Mouse (Mus musculus) lung, postnatal 0 days (tissue): Measurements from ENCODE around the gene Pi16. TPM values are rescaled to one million over a fixed set of nuclear protein-coding genes. Genes with fewer than 3 reads are reported as not detected.

Experiments
- ATAC-seq: fragments of 200-750 bp; cut with Nextera tagmentation; 2 replicates; pipeline ENCODE4 v1.8.0; 2017; ENCODE audit warnings: moderate library complexity
- DNase-seq: peaks from one replicate; pipeline ENCODE4 v3.0.0-alpha.2; 2016; ENCODE audit warnings: low spot score
- H3K27ac ChIP-seq: fragments of 300-500 bp; sonication (generic); 2 replicates; pipeline ENCODE4 v1.5.1; 2014; ENCODE audit warnings: antibody characterized with exemption, mild to moderate bottlenecking, low read length, mixed read lengths
- H3K27me3 ChIP-seq: fragments of 300-500 bp; sonication (generic); replicated peaks from 2 replicates; pipeline ENCODE4 v1.6.1; 2014; ENCODE audit warnings: low read length, mixed read lengths; ENCODE audit not compliant: insufficient read depth
- H3K36me3 ChIP-seq: fragments of 300-500 bp; sonication (generic); 2 replicates; pipeline ENCODE4 v1.6.1; 2014; ENCODE audit warnings: low read length, mixed read lengths; ENCODE audit not compliant: insufficient read depth
- H3K4me1 ChIP-seq: fragments of 300-500 bp; sonication (generic); 2 replicates; pipeline ENCODE4 v1.6.1; 2014; ENCODE audit warnings: antibody characterized with exemption, low read depth, low read length, mixed read lengths; ENCODE audit not compliant: insufficient read depth
- H3K4me2 ChIP-seq: fragments of 300-500 bp; sonication (generic); replicated peaks from 2 replicates; pipeline ENCODE4 v1.6.1; 2014; ENCODE audit warnings: low read depth, mild to moderate bottlenecking, low read length, moderate library complexity, mixed read lengths
- H3K4me3 ChIP-seq: fragments of 300-500 bp; sonication (generic); 2 replicates; pipeline ENCODE4 v1.5.1; 2014; ENCODE audit warnings: low read depth, low read length
- H3K9ac ChIP-seq: fragments of 300-500 bp; sonication (generic); replicated peaks from 2 replicates; pipeline ENCODE4 v1.6.1; 2014; ENCODE audit warnings: low read depth, mild to moderate bottlenecking
- H3K9me3 ChIP-seq: fragments of 300-500 bp; sonication (generic); 2 replicates; pipeline ENCODE4 v1.6.1; 2016; ENCODE audit warnings: low read length, mixed read lengths
- CTCF ChIP-seq: IDR thresholded peaks from 2 replicates; pipeline ENCODE4 v1.5.1; 2016; ENCODE audit warnings: antibody characterized with exemption, mild to moderate bottlenecking
- EP300 ChIP-seq: IDR thresholded peaks from 2 replicates; pipeline ENCODE4 v1.6.1; 2016; ENCODE audit warnings: antibody characterized with exemption, mild to moderate bottlenecking, control low read depth
- WGBS: fragments of 180-500 bp; shearing (Covaris S2); extraction: QIAGEN DNeasy Blood & Tissue Kit; methylation state at CpG from one replicate; pipeline ENCODE4 v1.1.7; 2014; 5-methylcytosine and 5-hydroxymethylcytosine counted together
- polyA plus RNA-seq: library from polyadenylated mRNA; unstranded; fragments of >200 nt; fragmentation: Nextera tagmentation; extraction: Ambion mirVana; gene quantifications from 2 replicates; pipeline ENCODE4 v1.2.1, GENCODE M21; 2015

Pi16 gene
- polyA plus RNA-seq, 1 experiment from 2014 or later = 2.8 TPM

- Histone ChIP-seq H3K9me3 (no peaks in the 10 kb centered on the region), H3K36me3 (no peaks in the 10 kb centered on the region), H3K4me2 (no peak overlapping the region), H3K4me1 (no peaks in the 10 kb centered on the region), H3K9ac (no peak overlapping the region), H3K4me3 (no peak overlapping the region), H3K27ac (no peak overlapping the region), H3K27me3 (no peaks in the 10 kb centered on the region)
- peak; percentile 49 for DNase-seq
- no peak for TF ChIP-seq CTCF
- TF ChIP-seq EP300 = no peak
- ATAC-seq = peak; percentile 30; the same call in 1 of the 2 replicates
- WGBS = 65% methylated on average over 11 of the region's 11 CpGs
Measured at GRCm38 (mm10) chr17:29273889-29274288, 43.6 kb upstream of the Pi16 start.

DNA sequence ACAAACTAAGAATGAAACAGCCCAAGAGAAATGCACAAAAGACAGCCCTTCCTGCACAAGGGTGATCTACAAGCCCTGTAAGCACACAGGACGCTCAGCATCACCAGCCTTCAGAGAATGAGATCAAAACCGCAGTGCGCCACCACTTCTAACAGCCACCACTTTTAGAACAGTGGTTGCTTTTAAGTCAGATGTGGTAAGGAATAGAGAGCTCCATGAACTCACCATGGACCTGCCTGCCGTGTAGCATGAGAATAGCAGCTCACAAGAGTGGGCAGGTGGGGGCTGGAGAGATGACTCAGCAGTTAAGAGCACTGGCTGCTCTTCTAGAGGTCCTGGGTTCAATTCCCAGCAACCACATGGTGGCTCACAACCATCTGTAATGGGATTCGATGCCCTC lies 37.1 kb upstream of the Pi16 start:
- Histone ChIP-seq H3K36me3 (no peaks in the 10 kb centered on the region), H3K27me3 (no peaks in the 10 kb centered on the region), H3K9me3 (no peaks in the 10 kb centered on the region), H3K27ac (no peak overlapping the region), H3K4me1 (no peaks in the 10 kb centered on the region), H3K9ac (no peak overlapping the region), H3K4me2 (no peak overlapping the region), H3K4me3 (no peak overlapping the region)
- TF ChIP-seq EP300 (no peak), CTCF (no peak)
- DNase-seq (no peak), ATAC-seq (no peak)
- 92% methylated on average over 5 of the region's 5 CpGs for WGBS

DNA sequence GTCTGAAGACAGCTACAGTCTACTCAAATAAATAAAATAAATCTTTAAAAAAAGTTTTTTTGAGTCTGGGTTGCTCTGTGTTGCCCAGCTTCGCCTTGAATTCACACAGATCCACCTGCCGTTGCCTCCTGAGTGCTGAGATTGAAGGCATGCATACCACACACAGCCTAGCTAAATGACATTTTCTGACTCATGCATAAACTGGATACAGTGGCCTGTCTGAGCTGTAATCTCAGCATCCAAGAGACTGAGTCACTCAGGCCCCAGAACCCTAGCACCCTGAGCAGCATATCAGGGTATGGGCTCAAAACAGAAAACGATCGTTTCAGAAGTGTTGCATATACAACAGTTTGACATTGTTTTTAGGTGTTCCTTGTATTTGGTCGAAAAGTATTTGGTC lies 35.9 kb upstream of the Pi16 start:
- no peak for DNase-seq
- Histone ChIP-seq H3K27ac (no peak overlapping the region), H3K9ac (no peak overlapping the region), H3K36me3 (no peaks in the 10 kb centered on the region), H3K4me3 (no peak overlapping the region), H3K9me3 (no peaks in the 10 kb centered on the region), H3K27me3 (no peaks in the 10 kb centered on the region), H3K4me1 (no peaks in the 10 kb centered on the region), H3K4me2 (no peak overlapping the region)
- no peak for ATAC-seq
- TF ChIP-seq CTCF (no peak), EP300 (no peak)
- 84% methylated on average over 5 of the region's 5 CpGs for WGBS

DNA sequence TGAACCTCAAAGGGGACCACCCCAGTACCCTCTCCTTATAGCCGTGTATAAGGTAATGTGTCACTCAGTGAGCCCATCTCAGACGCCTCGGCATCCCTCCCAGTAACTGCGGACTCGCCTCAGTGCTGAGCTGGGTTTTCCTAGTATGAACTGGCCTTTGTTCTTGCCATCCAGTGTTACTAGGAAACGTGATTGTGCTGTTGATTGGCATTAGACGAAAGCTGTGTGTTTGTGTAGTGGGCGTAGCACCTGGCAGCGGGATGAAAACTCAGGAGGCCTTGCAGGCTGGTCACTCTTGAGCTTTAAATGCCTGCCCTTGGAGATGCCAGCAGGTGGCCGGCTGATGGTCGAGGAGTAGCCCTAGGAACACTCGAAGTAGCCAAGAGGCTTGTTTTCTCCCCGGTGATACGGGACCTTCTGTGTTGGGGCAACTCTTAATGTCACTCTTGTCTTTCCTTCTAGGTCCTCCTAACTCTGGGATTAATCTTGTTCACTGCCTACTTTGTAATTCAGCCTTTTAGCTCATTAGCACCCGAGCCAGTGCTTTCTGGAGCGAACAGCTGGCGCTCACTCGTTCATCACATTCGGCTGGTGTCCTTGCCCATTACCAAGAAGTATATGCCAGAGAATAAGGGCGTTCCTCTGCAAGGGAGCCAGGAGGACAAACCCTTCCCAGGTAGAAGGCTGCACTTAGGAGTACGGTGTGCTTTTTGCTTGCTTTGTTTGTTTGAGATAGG lies 35.1 kb upstream of the Pi16 start:
- Histone ChIP-seq H3K4me3 (no peak overlapping the region), H3K9me3 (no peaks in the 10 kb centered on the region), H3K36me3 (no peaks in the 10 kb centered on the region), H3K4me1 (no peaks in the 10 kb centered on the region), H3K27ac (no peak overlapping the region), H3K9ac (no peak overlapping the region), H3K27me3 (no peaks in the 10 kb centered on the region), H3K4me2 (no peak overlapping the region)
- peak; percentile 57 for DNase-seq
- peak; percentile 69 for ATAC-seq
- WGBS = 59% methylated on average over 21 of the region's 21 CpGs
- TF ChIP-seq CTCF (peak; percentile 16; the same call in 1 of the 2 replicates), EP300 (no peak)

GRCm38 (mm10) chr17:29291793-29292192 lies 25.7 kb upstream of the Pi16 start:
- Histone ChIP-seq H3K36me3 (0 out of 2 replicates have a peak, but pooled peaks cover 6% of the 10 kb centered on the region), H3K4me2 (no peak overlapping the region), H3K4me3 (no peak overlapping the region), H3K9me3 (no peaks in the 10 kb centered on the region), H3K27ac (no peak overlapping the region), H3K27me3 (no peaks in the 10 kb centered on the region), H3K4me1 (no peaks in the 10 kb centered on the region), H3K9ac (no peak overlapping the region)
- 90% methylated on average over 7 of the region's 7 CpGs for WGBS
- TF ChIP-seq CTCF = no peak
- no peak for TF ChIP-seq EP300
- no peak for ATAC-seq
- DNase-seq = no peak

- 52% methylated on average over 3 of the region's 3 CpGs for WGBS
- no peaks in the 10 kb centered on the region for H3K4me1 ChIP-seq
- H3K27ac ChIP-seq = no peak overlapping the region
- TF ChIP-seq EP300 (no peak), CTCF (no peak)
- no peak overlapping the region for H3K9ac ChIP-seq
- no peak overlapping the region for H3K4me2 ChIP-seq
- H3K27me3 ChIP-seq = no peaks in the 10 kb centered on the region
- no peaks in the 10 kb centered on the region for H3K9me3 ChIP-seq
- no peak overlapping the region for H3K4me3 ChIP-seq
- DNase-seq = no peak
- ATAC-seq = no peak
- 0 out of 2 replicates have a peak, but pooled peaks cover 6% of the 10 kb centered on the region for H3K36me3 ChIP-seq
Measured at GRCm38 (mm10) chr17:29292996-29293395, 24.5 kb upstream of the Pi16 start.
